Mouse (Mus musculus) midbrain, embryonic 11.5 days (tissue): Measurements from ENCODE around the gene Fkbp8. TPM values are rescaled to one million over a fixed set of nuclear protein-coding genes. Genes with fewer than 3 reads are reported as not detected.

ENCODE experiments used
- ATAC-seq: fragments of 200-750 bp; cut with Nextera tagmentation; 2 replicates; pipeline ENCODE4 v1.8.0; 2017; ENCODE audit warnings: moderate TSS enrichment, moderate library complexity; ENCODE audit not compliant: low FRiP score
- DNase-seq: peaks from one replicate; pipeline ENCODE4 v3.0.0; 2015; ENCODE audit warnings: low spot score; ENCODE audit errors: missing footprints
- H3K27ac ChIP-seq: fragments of 300-500 bp; sonication (generic); 2 replicates; pipeline ENCODE4 v1.5.1; 2014; ENCODE audit warnings: low read depth, low read length
- H3K27me3 ChIP-seq: fragments of 300-500 bp; sonication (generic); 2 replicates; pipeline ENCODE4 v1.6.1; 2014; ENCODE audit warnings: mild to moderate bottlenecking, low read length, moderate library complexity, mixed read lengths; ENCODE audit not compliant: control insufficient read depth, insufficient read depth
- H3K36me3 ChIP-seq: fragments of 300-500 bp; sonication (generic); 2 replicates; pipeline ENCODE4 v1.6.1; 2014; ENCODE audit warnings: mild to moderate bottlenecking, low read length, moderate library complexity, mixed read lengths; ENCODE audit not compliant: control insufficient read depth, insufficient read depth
- H3K4me1 ChIP-seq: fragments of 300-500 bp; sonication (generic); 2 replicates; pipeline ENCODE4 v1.6.1; 2014; ENCODE audit warnings: low read length; ENCODE audit not compliant: control insufficient read depth, insufficient read depth
- H3K4me2 ChIP-seq: fragments of 300-500 bp; sonication (generic); 2 replicates; pipeline ENCODE4 v1.6.1; 2014; ENCODE audit warnings: mild to moderate bottlenecking, moderate library complexity
- H3K4me3 ChIP-seq: fragments of 300-500 bp; sonication (generic); 2 replicates; pipeline ENCODE4 v1.5.1; 2014; ENCODE audit warnings: low read depth, low read length
- H3K9ac ChIP-seq: fragments of 300-500 bp; sonication (generic); 2 replicates; pipeline ENCODE4 v1.6.1; 2014; ENCODE audit warnings: low read length
- H3K9me3 ChIP-seq: fragments of 300-500 bp; sonication (generic); 2 replicates; pipeline ENCODE4 v1.6.1; 2016; ENCODE audit warnings: low read length; ENCODE audit not compliant: control insufficient read depth
- WGBS: fragments of 180-500 bp; shearing (Covaris S2); extraction: QIAGEN DNeasy Blood & Tissue Kit; methylation state at CpG from one replicate; pipeline ENCODE4 v1.1.7; 2014; 5-methylcytosine and 5-hydroxymethylcytosine counted together
- polyA plus RNA-seq: library from polyadenylated mRNA; unstranded; fragments of >200 nt; fragmentation: Nextera tagmentation; extraction: Ambion mirVana; gene quantifications from 2 replicates; pipeline ENCODE4 v1.2.1, GENCODE M21; 2014

The Fkbp8 gene
- polyA plus RNA-seq, result 203 and 215 TPM in 2 replicates

GRCm38 (mm10) chr8:70527512-70528181, at the start of gene Fkbp8, which contains the start of gene Kxd1:
Gene Fkbp8 (plus strand): TSS chr8:70527724.
Gene Kxd1 (minus strand): TSS chr8:70527956.
- peaks cover 11% of the 10 kb centered on the region; the same call in 1 of the 2 replicates for H3K36me3 ChIP-seq
- ATAC-seq, result peak; percentile 96
- under 1% methylated on average over 61 of the region's 61 CpGs for WGBS
- H3K27me3 ChIP-seq, result no peaks in the 10 kb centered on the region
- DNase-seq, result peak; percentile 100
- no peaks in the 10 kb centered on the region for H3K9me3 ChIP-seq
- peak within 1 kb of the TSS; percentile 77 for H3K27ac ChIP-seq
- peak within 1 kb of the TSS; percentile 87 for H3K4me3 ChIP-seq
- H3K4me1 ChIP-seq, result peaks cover 13% of the 10 kb centered on the region
- peak within 1 kb of the TSS; percentile 96 for H3K9ac ChIP-seq
- H3K4me2 ChIP-seq, result peak within 1 kb of the TSS; percentile 88

GRCm38 (mm10) chr8:70481908-70482307, 45.6 kb upstream of the Fkbp8 start:
- Histone ChIP-seq H3K27ac (no peak overlapping the region), H3K4me1 (0 out of 2 replicates have a peak, but pooled peaks cover 2% of the 10 kb centered on the region), H3K36me3 (no peaks in the 10 kb centered on the region), H3K9ac (no peak overlapping the region), H3K27me3 (peaks cover 26% of the 10 kb centered on the region), H3K4me2 (no peak overlapping the region), H3K4me3 (no peak overlapping the region), H3K9me3 (no peaks in the 10 kb centered on the region)
- ATAC-seq (no peak), DNase-seq (no peak)
- WGBS, result 86% methylated on average over 3 of the region's 3 CpGs

GRCm38 (mm10) chr8:70482943-70483342, 44.6 kb upstream of the Fkbp8 start:
- H3K9ac ChIP-seq, result no peak overlapping the region
- no peak for ATAC-seq
- no peaks in the 10 kb centered on the region for H3K36me3 ChIP-seq
- H3K27ac ChIP-seq, result no peak overlapping the region
- WGBS, result 56% methylated on average over 2 of the region's 2 CpGs
- peaks cover 31% of the 10 kb centered on the region for H3K27me3 ChIP-seq
- H3K4me2 ChIP-seq, result no peak overlapping the region
- no peak overlapping the region for H3K4me3 ChIP-seq
- H3K4me1 ChIP-seq, result peaks cover 2% of the 10 kb centered on the region
- no peaks in the 10 kb centered on the region for H3K9me3 ChIP-seq
- no peak for DNase-seq

GRCm38 (mm10) chr8:70486191-70486681, 41.3 kb upstream of the Fkbp8 start:
- no peak overlapping the region for H3K4me2 ChIP-seq
- H3K4me3 ChIP-seq, result no peak overlapping the region

GRCm38 (mm10) chr8:70486941-70487520, 40.5 kb upstream of the Fkbp8 start, which contains the start of gene Tmem59l:
Gene Tmem59l (minus strand): TSS chr8:70487358.
- Histone ChIP-seq H3K27ac (no peak within 1 kb of the TSS), H3K4me2 (peak within 1 kb of the TSS; percentile 49), H3K4me1 (peaks cover 22% of the 10 kb centered on the region), H3K9ac (peak within 1 kb of the TSS; percentile 41), H3K4me3 (peak within 1 kb of the TSS; percentile 27), H3K27me3 (peaks cover 72% of the 10 kb centered on the region), H3K36me3 (no peaks in the 10 kb centered on the region), H3K9me3 (no peaks in the 10 kb centered on the region)
- WGBS, result 3% methylated on average over 32 of the region's 33 CpGs
- ATAC-seq (peak; percentile 41; the same call in 1 of the 2 replicates), DNase-seq (peak; percentile 91)

More at GRCm38 (mm10) chr8:70486191-70486681, 41.3 kb upstream of the Fkbp8 start:
- no peaks in the 10 kb centered on the region for H3K9me3 ChIP-seq
- DNase-seq (peak; percentile 85), ATAC-seq (no peak)
- no peak overlapping the region for H3K9ac ChIP-seq
- H3K27me3 ChIP-seq, result peaks cover 64% of the 10 kb centered on the region
- no peak overlapping the region for H3K27ac ChIP-seq
- WGBS, result 52% methylated on average over 7 of the region's 7 CpGs
- H3K4me1 ChIP-seq, result peaks cover 22% of the 10 kb centered on the region
- H3K36me3 ChIP-seq, result no peaks in the 10 kb centered on the region

GRCm38 (mm10) chr8:70487993-70488796, 39.3 kb upstream of the Fkbp8 start:
- H3K9me3 ChIP-seq, result no peaks in the 10 kb centered on the region
- no peak overlapping the region for H3K27ac ChIP-seq
- WGBS, result under 1% methylated on average over 55 of the region's 55 CpGs
- 0 out of 2 replicates have a peak overlapping the region, but pooled peaks have one; percentile 2 for H3K9ac ChIP-seq
- H3K4me3 ChIP-seq, result peak overlapping the region; percentile 27
- H3K4me2 ChIP-seq, result peak overlapping the region; percentile 42
- H3K4me1 ChIP-seq, result peaks cover 27% of the 10 kb centered on the region
- peak; percentile 92 for DNase-seq
- H3K27me3 ChIP-seq, result peaks cover 84% of the 10 kb centered on the region
- H3K36me3 ChIP-seq, result no peaks in the 10 kb centered on the region
- ATAC-seq, result peak; percentile 31; the same call in 1 of the 2 replicates

GRCm38 (mm10) chr8:70488931-70489470, 38.5 kb upstream of the Fkbp8 start:
- peaks cover 33% of the 10 kb centered on the region for H3K4me1 ChIP-seq
- H3K4me2 ChIP-seq, result peak overlapping the region; percentile 35
- ATAC-seq (no peak), DNase-seq (peak; percentile 91)
- H3K9ac ChIP-seq, result no peak overlapping the region
- no peak overlapping the region for H3K27ac ChIP-seq
- peak overlapping the region; percentile 18; the same call in 1 of the 2 replicates for H3K4me3 ChIP-seq
- WGBS, result 5% methylated on average over 14 of the region's 14 CpGs
- H3K9me3 ChIP-seq, result no peaks in the 10 kb centered on the region
- H3K27me3 ChIP-seq, result peaks cover 90% of the 10 kb centered on the region
- no peaks in the 10 kb centered on the region for H3K36me3 ChIP-seq

- Histone ChIP-seq H3K4me2 (peak overlapping the region; percentile 35), H3K27ac (no peak overlapping the region), H3K4me1 (peaks cover 35% of the 10 kb centered on the region), H3K4me3 (peak overlapping the region; percentile 18), H3K9ac (no peak overlapping the region), H3K36me3 (no peaks in the 10 kb centered on the region), H3K27me3 (peaks cover 95% of the 10 kb centered on the region), H3K9me3 (no peaks in the 10 kb centered on the region)
- no peak for ATAC-seq
- under 1% methylated on average over 34 of the region's 41 CpGs for WGBS
- no peak for DNase-seq
These were observed 37.9 kb upstream of the Fkbp8 start for GRCm38 (mm10) chr8:70489576-70489975.
